Mouse (Mus musculus) kidney, adult 9 months (tissue): ENCODE data around the gene Atp2a2.
"Not testable (repeated sequence)": the region's sequence is repeated elsewhere in the genome, so short reads cannot be mapped to it uniquely, and the experiment has no call there.

Experiments
- DNase-seq: peaks from one replicate; pipeline ENCODE4 v3.0.0; 2022

Gene Atp2a2

GRCm38 (mm10) chr5:122493035-122493434 is 9.0 kb downstream of the Atp2a2 start:
- no peak for DNase-seq

DNA sequence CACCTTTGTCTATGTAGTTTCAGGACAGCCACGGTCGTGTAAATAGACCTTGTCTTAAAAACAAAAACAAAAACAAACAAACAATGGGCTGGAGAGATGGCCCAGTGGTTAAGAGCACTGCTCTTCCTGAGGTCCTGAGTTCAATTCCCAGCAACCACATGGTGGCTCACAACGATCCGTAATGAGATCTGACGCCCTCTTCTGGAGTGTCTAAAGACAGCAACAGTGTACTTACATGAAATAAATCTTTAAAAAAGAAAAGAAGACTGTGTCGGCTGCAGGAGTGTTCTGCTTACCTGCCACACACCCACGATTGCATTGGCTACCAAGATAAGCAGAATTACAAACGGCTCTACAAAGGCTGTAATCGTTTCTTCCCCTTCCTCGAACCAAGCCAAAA is 10.6 kb downstream of the Atp2a2 start:
- no peak for DNase-seq

DNA sequence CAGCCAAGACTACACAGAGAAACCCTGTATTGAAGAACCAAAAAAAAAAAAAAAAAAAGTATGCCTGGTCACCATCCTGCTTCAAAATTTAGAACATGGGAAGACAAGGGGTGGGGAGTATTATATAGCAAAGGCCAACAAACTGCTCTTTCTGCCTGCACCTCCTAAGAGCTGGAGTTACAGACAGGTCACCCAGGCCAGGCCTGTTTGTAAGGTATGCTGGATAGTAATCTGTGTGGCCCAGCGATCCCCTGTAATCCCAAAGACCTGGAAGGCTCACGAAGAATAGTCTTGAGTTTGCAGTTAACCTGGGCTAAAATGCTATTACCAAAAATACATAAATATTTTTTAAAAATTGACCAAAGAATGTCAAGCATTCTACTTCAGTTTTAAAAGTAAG is 11.9 kb downstream of the Atp2a2 start:
- no peak for DNase-seq

- DNase-seq, result peak; percentile 68
Measured at GRCm38 (mm10) chr5:122487825-122488224, 14.2 kb downstream of the Atp2a2 start.

- not testable (repeated sequence) for DNase-seq
Measured at GRCm38 (mm10) chr5:122486243-122486642, 15.8 kb downstream of the Atp2a2 start.

DNA sequence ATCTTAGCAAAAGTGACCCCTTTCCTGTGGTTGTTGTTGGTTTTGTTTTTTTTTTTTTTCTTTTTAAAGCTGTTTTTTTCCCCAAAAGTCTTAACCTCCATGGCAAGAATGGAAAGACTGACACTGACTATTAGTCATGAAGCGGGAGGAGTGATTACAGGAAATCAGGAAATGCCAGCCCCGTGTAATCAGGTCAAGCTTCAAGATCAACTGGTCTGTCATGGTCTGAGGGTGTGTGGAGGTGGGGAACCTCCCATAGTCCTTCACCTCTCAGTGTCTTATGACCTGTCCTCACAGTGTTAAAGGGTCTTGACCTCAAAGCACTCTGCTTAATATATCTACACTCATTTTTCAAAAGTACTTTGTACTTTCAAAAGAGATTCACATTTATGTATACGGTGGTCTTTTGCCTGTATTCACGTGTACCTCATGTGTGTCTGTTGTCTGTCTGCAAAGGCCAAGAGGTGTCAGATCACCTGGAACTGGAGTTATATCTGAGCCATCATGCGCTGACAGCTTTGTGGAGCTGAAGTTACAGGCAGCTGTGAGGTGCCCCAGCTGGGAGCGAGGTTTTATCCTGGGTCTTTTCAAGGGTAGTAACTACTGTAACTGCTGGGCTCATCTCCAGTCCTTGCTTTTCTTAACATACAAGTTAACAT is 19.2 kb downstream of the Atp2a2 start:
- DNase-seq, result no peak

- peak; percentile 71 for DNase-seq
Measured at GRCm38 (mm10) chr5:122481844-122482243, 20.2 kb downstream of the Atp2a2 start.

GRCm38 (mm10) chr5:122479131-122479530 is 22.9 kb downstream of the Atp2a2 start:
- no peak for DNase-seq

GRCm38 (mm10) chr5:122477492-122477891 is 24.5 kb downstream of the Atp2a2 start:
- DNase-seq, result peak; percentile 58

GRCm38 (mm10) chr5:122476078-122476477 is 25.9 kb downstream of the Atp2a2 start:
- DNase-seq, result no peak

DNA sequence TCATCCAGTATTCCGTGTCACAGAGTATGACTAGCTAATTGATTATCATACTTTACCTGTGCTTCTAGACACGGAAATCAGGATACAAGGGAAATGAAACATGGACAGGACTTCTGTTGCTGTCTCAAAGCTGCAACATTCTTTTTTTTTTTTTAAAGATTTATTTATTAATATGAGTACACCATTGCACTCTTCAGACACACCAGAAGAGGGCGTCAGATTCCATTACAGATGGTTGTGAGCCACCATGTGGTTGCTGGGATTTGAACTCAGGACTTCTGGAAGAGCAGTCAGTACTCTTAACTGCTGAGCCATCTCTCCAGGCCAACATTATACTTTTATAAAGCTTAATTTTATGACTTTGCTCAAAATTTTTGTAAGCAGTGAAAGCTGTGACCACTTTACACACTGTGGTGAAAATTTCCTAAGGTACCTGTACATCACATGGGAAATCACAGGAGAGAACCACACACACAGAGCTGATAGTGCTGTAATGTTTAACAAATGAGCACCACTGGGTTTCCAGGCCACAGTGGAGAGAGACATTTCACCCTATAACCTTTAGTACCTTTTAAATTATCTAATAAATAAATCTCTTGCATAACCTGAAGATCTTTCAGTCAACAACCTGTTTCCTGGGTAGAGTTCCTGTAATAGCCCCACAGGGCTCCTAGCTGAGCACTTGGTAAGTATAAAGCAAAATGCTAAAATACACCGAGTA is 27.2 kb downstream of the Atp2a2 start:
- DNase-seq, result peak; percentile 46

DNA sequence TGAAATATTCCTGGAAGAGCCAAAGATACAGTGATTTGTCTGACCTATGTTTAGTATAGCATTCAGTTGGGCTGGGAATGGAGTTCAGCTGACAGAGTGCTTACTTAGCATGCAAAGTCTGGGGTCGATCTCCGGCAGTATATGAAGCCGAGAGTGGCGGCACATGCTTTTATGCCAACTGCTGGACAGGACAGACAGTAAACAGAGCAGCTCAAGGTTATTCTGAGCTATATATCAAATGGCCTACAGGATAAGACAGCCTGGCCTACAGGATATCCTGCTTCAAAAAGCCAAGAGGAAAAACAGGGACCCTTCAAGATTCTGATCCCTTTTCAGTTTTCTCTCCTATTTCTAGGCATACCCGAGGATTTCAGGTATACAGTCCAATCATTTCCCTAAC is 30.4 kb downstream of the Atp2a2 start:
- DNase-seq, result no peak

- no peak for DNase-seq
Measured at GRCm38 (mm10) chr5:122461431-122461830, 40.6 kb downstream of the Atp2a2 start.

DNA sequence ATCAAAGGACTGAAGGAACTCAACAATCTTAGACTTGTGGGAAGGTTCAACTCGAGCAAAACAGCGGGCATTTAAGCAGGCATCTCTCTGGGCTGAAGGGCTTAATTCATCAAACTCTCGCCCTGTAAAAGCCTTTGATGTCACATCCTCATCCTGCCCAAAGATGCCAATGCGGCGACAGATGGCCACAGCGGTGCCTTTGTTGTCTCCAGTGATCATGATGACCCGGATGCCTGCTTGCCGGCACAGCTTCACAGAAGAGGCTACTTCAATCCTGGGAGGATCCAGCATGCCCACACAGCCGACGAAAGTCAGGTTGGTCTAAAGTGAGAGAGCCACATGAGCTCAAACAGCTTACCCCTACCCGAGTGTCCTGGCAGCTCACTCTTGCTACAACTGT is 41.4 kb downstream of the Atp2a2 start:
- no peak for DNase-seq

- DNase-seq, result no peak
Measured at GRCm38 (mm10) chr5:122459335-122459734, 42.7 kb downstream of the Atp2a2 start.

DNA sequence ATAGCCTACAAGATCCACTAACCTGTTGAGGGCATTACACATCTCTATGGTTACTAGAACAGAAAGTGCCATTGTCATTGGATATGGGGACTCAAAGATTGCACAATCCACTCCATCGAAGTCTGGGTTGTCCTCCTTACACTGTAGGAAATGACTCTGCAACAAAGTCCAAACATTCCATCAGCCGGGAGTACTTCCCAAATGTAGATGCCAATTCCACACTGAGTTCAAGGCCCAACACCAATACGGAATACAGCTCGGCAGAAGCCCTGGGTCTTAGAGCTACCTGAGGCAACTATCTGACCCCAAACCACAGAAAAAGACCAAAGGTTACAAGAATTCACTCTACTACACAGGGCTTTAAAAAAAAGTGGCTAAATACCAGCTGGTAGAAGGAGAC is 44.0 kb downstream of the Atp2a2 start:
- no peak for DNase-seq

DNA sequence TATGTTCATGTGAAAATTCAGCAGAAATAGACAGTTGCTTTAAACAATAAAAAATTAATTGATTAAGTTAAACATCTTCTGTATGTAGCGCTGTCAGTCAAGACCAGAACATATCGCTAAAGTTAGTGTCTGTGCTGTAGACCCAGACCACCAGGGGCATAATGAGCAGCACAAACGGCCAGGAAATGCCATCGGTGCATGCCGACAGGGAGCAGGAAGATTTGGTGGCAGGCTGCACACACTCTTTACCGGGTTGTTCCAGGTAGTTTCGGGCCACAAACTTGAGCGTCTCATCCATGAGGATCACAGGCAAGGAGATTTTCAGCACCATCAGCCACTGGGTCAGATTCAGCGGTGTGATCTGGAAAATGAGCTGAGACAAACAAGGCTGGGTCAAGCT is 45.0 kb downstream of the Atp2a2 start:
- not testable (repeated sequence) for DNase-seq

GRCm38 (mm10) chr5:122455584-122455983 is 46.4 kb downstream of the Atp2a2 start:
- DNase-seq, result no peak

GRCm38 (mm10) chr5:122454883-122455282 is 47.1 kb downstream of the Atp2a2 start:
- no peak for DNase-seq

GRCm38 (mm10) chr5:122454442-122454841 is 47.6 kb downstream of the Atp2a2 start:
- DNase-seq, result no peak

GRCm38 (mm10) chr5:122453188-122453587 is 48.8 kb downstream of the Atp2a2 start:
- peak; percentile 50 for DNase-seq

GRCm38 (mm10) chr5:122452194-122452593 is 49.8 kb downstream of the Atp2a2 start:
- no peak for DNase-seq

- no peak for DNase-seq
Measured at GRCm38 (mm10) chr5:122451324-122451723, 50.7 kb downstream of the Atp2a2 start.

DNA sequence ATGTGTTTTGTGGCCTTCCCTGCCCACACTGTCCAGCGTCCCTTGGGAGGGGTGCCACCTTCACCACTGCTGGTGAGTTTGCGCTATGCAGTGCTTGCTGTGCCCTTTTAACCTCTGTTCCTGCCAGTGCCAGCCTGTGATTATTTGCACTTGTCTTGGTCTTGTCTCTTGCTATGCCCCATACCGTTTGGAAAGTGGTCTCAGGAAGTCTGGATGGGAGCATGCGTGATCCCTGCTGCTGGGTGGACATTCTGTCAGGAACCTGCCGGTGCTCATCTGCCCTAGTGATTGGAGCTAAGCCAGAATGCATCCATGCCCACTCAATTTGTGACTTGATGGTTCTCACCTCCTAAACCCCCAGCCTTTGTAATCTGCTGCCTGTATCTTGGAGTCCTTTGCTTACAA is 51.1 kb downstream of the Atp2a2 start:
- DNase-seq, result no peak

DNA sequence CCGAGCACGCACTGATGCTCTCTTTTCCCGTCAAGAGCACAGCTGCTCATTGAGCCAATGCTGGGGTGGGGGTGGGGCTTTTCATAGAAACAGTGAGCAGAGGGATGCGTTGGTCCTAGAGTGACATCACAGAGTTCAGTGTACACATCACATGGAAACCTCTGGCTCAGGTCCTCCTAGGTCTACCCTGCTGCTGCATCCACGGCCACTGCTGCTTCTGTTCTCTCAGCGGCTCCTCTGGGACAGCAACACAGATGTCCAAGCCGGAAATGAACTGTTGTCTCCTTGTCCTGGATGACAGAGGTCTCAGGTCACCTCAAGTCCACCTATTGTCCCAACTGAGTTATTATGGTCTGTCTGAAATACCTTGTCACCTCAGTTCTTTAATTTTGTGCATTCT is 52.1 kb downstream of the Atp2a2 start:
- DNase-seq, result no peak
